Mouse (Mus musculus) stomach, embryonic 14.5 days (tissue): Measurements from ENCODE around the gene Olfr13. TPM values are rescaled to one million over a fixed set of nuclear protein-coding genes. Genes with fewer than 3 reads are reported as not detected.
"Not testable (repeated sequence)": the region's sequence is repeated elsewhere in the genome, so short reads cannot be mapped to it uniquely, and the experiment has no call there.

ENCODE experiments used
- ATAC-seq: fragments of 200-750 bp; cut with Nextera tagmentation; 2 replicates; pipeline ENCODE4 v1.8.0; 2017; ENCODE audit warnings: low read depth, moderate TSS enrichment; ENCODE audit not compliant: insufficient number of reproducible peaks, insufficient read depth, low FRiP score
- H3K27ac ChIP-seq: fragments of 300-500 bp; sonication (generic); 2 replicates; pipeline ENCODE4 v1.5.1; 2014; ENCODE audit warnings: mild to moderate bottlenecking, low read length, moderate library complexity, mixed read lengths
- H3K27me3 ChIP-seq: fragments of 300-500 bp; sonication (generic); 2 replicates; pipeline ENCODE4 v1.6.1; 2014; ENCODE audit warnings: low read length, control low read depth, mixed read lengths; ENCODE audit not compliant: control insufficient read depth, insufficient read depth
- H3K36me3 ChIP-seq: fragments of 300-500 bp; sonication (generic); 2 replicates; pipeline ENCODE4 v1.6.1; 2014; ENCODE audit warnings: mild to moderate bottlenecking, control low read depth, low read length, moderate library complexity, mixed read lengths; ENCODE audit not compliant: control insufficient read depth, insufficient read depth
- H3K4me1 ChIP-seq: fragments of 300-500 bp; sonication (generic); 2 replicates; pipeline ENCODE4 v1.6.1; 2014; ENCODE audit warnings: low read length, control low read depth, mixed read lengths; ENCODE audit not compliant: control insufficient read depth, insufficient read depth
- H3K4me2 ChIP-seq: fragments of 300-500 bp; sonication (generic); replicated peaks from 2 replicates; pipeline ENCODE4 v1.6.1; 2014; ENCODE audit warnings: low read depth, low read length, control low read depth
- H3K4me3 ChIP-seq: fragments of 300-500 bp; sonication (generic); 2 replicates; pipeline ENCODE4 v1.5.1; 2014; ENCODE audit warnings: low read depth, low read length, control low read depth
- H3K9ac ChIP-seq: fragments of 300-500 bp; sonication (generic); replicated peaks from 2 replicates; pipeline ENCODE4 v1.6.1; 2014; ENCODE audit warnings: low read depth, mild to moderate bottlenecking, control low read depth, low read length, moderate library complexity, mixed read lengths
- H3K9me3 ChIP-seq: fragments of 300-500 bp; sonication (generic); 2 replicates; pipeline ENCODE4 v1.6.1; 2016; ENCODE audit warnings: low read depth, low read length, control low read depth; ENCODE audit not compliant: control insufficient read depth
- WGBS: fragments of 180-500 bp; shearing (Covaris S2); extraction: QIAGEN DNeasy Blood & Tissue Kit; methylation state at CpG from one replicate; pipeline ENCODE4 v1.1.7; 2014; 5-methylcytosine and 5-hydroxymethylcytosine counted together
- polyA plus RNA-seq: library from polyadenylated mRNA; unstranded; fragments of >200 nt; fragmentation: Nextera tagmentation; extraction: Ambion mirVana; gene quantifications from 2 replicates; pipeline ENCODE4 v1.2.1, GENCODE M21; 2014

Olfr13 gene
- polyA plus RNA-seq, 1 experiment from 2014 or later: not detected

DNA sequence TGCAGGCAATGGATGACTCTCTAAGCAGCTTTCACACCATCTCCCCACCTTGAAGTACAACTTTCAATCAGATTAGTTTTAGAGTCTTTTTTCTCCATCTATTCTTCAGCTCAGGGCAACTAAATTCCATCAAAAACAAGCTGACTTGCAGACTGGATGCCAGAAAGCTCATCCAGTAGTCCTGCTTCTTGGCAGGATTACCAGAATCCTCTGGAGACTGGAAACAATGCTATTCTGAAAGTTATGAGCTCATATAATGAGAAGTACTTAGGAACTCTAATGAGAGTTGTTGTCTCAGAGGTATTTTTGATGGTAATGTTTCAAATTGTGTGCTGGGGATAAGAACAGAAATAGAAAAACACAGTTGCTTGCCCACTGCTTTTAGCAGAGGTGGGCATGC lies 24.8 kb downstream of the Olfr13 start, which contains the start of gene Olfr435:
Gene Olfr435, plus strand, starts transcription at position 366 of the 400 bp plus-strand sequence.
- Histone ChIP-seq H3K9ac (no peak within 1 kb of the TSS), H3K27ac (no peak within 1 kb of the TSS), H3K27me3 (no peaks in the 10 kb centered on the region), H3K9me3 (no peaks in the 10 kb centered on the region), H3K36me3 (no peaks in the 10 kb centered on the region), H3K4me1 (no peaks in the 10 kb centered on the region), H3K4me3 (no peak within 1 kb of the TSS), H3K4me2 (no peak within 1 kb of the TSS)
- no peak for ATAC-seq

DNA sequence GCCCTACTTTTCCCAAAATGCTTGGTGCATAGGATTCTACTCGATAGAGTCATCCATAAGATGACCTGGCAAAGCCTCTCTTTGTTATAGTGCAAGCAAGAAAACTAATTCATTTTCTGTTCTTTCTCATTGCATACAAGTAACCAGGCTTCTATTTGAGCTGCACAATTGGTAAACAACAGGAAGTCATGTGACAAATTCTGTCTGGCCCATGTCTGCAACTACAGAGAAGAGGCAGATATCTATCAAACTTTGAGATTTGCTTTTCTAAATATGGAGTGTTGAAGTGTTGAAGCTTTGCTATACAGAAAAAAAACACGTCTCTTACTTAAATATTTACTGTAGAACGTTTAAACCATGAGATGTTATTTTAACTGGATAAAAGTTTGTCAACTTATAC lies 26.2 kb downstream of the Olfr13 start:
- no peaks in the 10 kb centered on the region for H3K27me3 ChIP-seq
- no peak overlapping the region for H3K4me3 ChIP-seq
- 49% methylated on average over 3 of the region's 3 CpGs for WGBS
- no peaks in the 10 kb centered on the region for H3K36me3 ChIP-seq
- no peak overlapping the region for H3K4me2 ChIP-seq
- no peak for ATAC-seq
- H3K27ac ChIP-seq: no peak overlapping the region
- H3K4me1 ChIP-seq: no peaks in the 10 kb centered on the region
- H3K9ac ChIP-seq: no peak overlapping the region
- no peaks in the 10 kb centered on the region for H3K9me3 ChIP-seq

DNA sequence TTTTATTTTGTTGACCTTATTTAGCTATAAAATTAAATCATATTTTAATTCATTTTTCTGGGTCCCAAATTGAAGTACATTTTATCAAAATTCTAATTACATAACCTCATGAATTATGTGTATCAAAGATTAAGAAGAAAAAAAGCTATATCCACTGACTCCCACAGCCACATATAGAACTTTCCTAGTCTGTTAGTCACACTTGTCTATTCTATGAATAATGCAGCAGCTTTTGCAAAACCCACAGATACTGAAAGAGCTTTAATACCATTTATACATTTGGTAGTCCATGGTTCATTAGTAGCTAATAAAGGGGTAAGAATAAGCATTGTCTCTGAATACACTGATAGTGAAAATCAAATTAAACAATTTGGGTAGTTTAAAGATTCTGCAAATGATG lies 30.8 kb downstream of the Olfr13 start:
- H3K4me2 ChIP-seq: no peak overlapping the region
- no peak overlapping the region for H3K27ac ChIP-seq
- H3K4me3 ChIP-seq: no peak overlapping the region
- no peak overlapping the region for H3K9ac ChIP-seq
- ATAC-seq: no peak
- H3K9me3 ChIP-seq: no peaks in the 10 kb centered on the region
- H3K4me1 ChIP-seq: no peaks in the 10 kb centered on the region
- H3K27me3 ChIP-seq: no peaks in the 10 kb centered on the region
- H3K36me3 ChIP-seq: no peaks in the 10 kb centered on the region

DNA sequence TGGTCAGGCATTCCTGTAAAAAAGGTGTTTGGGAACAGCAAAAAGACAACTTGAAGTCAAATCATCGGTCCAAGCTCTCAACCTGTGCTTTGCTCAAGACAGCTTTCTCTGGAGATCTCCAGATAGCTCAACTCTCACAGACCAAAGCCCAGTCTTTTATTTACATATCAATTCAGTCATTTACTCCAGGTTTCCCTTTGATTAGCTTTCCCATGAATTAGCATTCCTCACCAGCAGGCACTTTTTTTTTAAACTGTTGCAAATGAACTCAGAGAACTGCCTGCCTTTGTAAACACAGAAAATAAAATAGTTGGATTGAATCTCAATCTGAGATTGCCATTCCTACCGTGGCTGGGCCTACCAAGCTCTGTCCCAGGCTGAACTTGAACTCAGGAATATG lies 33.4 kb downstream of the Olfr13 start:
- Histone ChIP-seq H3K27ac (no peak overlapping the region), H3K4me1 (no peaks in the 10 kb centered on the region), H3K36me3 (no peaks in the 10 kb centered on the region), H3K27me3 (no peaks in the 10 kb centered on the region), H3K9ac (no peak overlapping the region), H3K9me3 (no peaks in the 10 kb centered on the region), H3K4me3 (no peak overlapping the region), H3K4me2 (no peak overlapping the region)
- 44% methylated on average over 2 of the region's 2 CpGs for WGBS
- no peak for ATAC-seq

GRCm38 (mm10) chr6:43212873-43213272 lies 40.9 kb downstream of the Olfr13 start, which contains the start of gene Olfr434:
TSS of gene Olfr434 (plus strand) at chr6:43213021.
- not testable (repeated sequence) for H3K9ac ChIP-seq, ATAC-seq, H3K4me3 ChIP-seq, H3K27ac ChIP-seq, H3K4me1 ChIP-seq, H3K4me2 ChIP-seq, H3K36me3 ChIP-seq, H3K9me3 ChIP-seq, H3K27me3 ChIP-seq

Other genes with a start within 250 kb of the Olfr13 start
- not detected in 2 replicates for gene Olfr444, start 223.1 kb upstream of the Olfr13 start, polyA plus RNA-seq
- not detected in 2 replicates for gene Olfr441, start 65.8 kb upstream of the Olfr13 start, polyA plus RNA-seq
- not detected in 2 replicates for gene Olfr237-ps1, start 25.6 kb upstream of the Olfr13 start, polyA plus RNA-seq
- not detected in 2 replicates for gene Olfr437, start 8.9 kb upstream of the Olfr13 start, polyA plus RNA-seq
- gene Olfr435, start 25.0 kb downstream of the Olfr13 start, polyA plus RNA-seq: not detected in 2 replicates
- gene Olfr434, start 40.9 kb downstream of the Olfr13 start, polyA plus RNA-seq: not detected in 2 replicates
- not detected in 2 replicates for gene Olfr47, start 59.4 kb downstream of the Olfr13 start, polyA plus RNA-seq
- gene Arhgef5, start 93.4 kb downstream of the Olfr13 start, polyA plus RNA-seq: 17.6 and 20.1 TPM in 2 replicates
- gene Nobox, start 137.4 kb downstream of the Olfr13 start, polyA plus RNA-seq: not detected in 2 replicates